Mouse (Mus musculus) liver, postnatal 0 days (tissue): ENCODE results near the gene Ppp2ca. TPM values are rescaled to one million over a fixed set of nuclear protein-coding genes. Genes with fewer than 3 reads are reported as not detected.

Source experiments
- ATAC-seq: fragments of 200-750 bp; cut with Nextera tagmentation; 2 replicates; pipeline ENCODE4 v1.8.0; 2017; ENCODE audit warnings: mild to moderate bottlenecking, moderate library complexity
- DNase-seq: peaks from one replicate; pipeline ENCODE4 v3.0.0-alpha.2; 2016
- H3K27ac ChIP-seq: fragments of 300-500 bp; sonication (generic); 2 replicates; pipeline ENCODE4 v1.5.1; 2014; ENCODE audit warnings: antibody characterized with exemption, moderate library complexity, mild to moderate bottlenecking, low read depth
- H3K27me3 ChIP-seq: fragments of 300-500 bp; sonication (generic); 2 replicates; pipeline ENCODE4 v1.6.1; 2014; ENCODE audit warnings: low read length, control low read depth, mixed read lengths; ENCODE audit not compliant: insufficient read depth
- H3K36me3 ChIP-seq: fragments of 300-500 bp; sonication (generic); replicated peaks from 2 replicates; pipeline ENCODE4 v1.6.1; 2014; ENCODE audit warnings: mild to moderate bottlenecking, control low read depth, low read length, moderate library complexity, mixed read lengths; ENCODE audit not compliant: insufficient read depth
- H3K4me1 ChIP-seq: fragments of 300-500 bp; sonication (generic); 2 replicates; pipeline ENCODE4 v1.6.1; 2014; ENCODE audit warnings: antibody characterized with exemption, mild to moderate bottlenecking, control low read depth; ENCODE audit not compliant: insufficient read depth
- H3K4me2 ChIP-seq: fragments of 300-500 bp; sonication (generic); 2 replicates; pipeline ENCODE4 v1.6.1; 2014; ENCODE audit warnings: low read depth, mild to moderate bottlenecking, low read length, moderate library complexity, mixed read lengths
- H3K4me3 ChIP-seq: fragments of 300-500 bp; sonication (generic); 2 replicates; pipeline ENCODE4 v1.5.1; 2014; ENCODE audit warnings: low read depth, low read length
- H3K9ac ChIP-seq: fragments of 300-500 bp; sonication (generic); replicated peaks from 2 replicates; pipeline ENCODE4 v1.6.1; 2014; ENCODE audit warnings: mild to moderate bottlenecking, moderate library complexity
- H3K9me3 ChIP-seq: fragments of 300-500 bp; sonication (generic); 2 replicates; pipeline ENCODE4 v1.6.1; 2016; ENCODE audit warnings: mild to moderate bottlenecking, control low read depth, low read length, mixed read lengths
- CTCF ChIP-seq: sonication (generic); IDR thresholded peaks from 2 replicates; pipeline ENCODE4 v1.5.1; 2016; ENCODE audit warnings: antibody characterized with exemption, low read depth
- EP300 ChIP-seq: IDR thresholded peaks from 2 replicates; pipeline ENCODE4 v1.6.1; 2016; ENCODE audit warnings: antibody characterized with exemption, low read depth, mild to moderate bottlenecking
- WGBS: fragments of 180-500 bp; shearing (Covaris S2); extraction: QIAGEN DNeasy Blood & Tissue Kit; methylation state at CpG from one replicate; pipeline ENCODE4 v1.1.7; 2014; ENCODE audit not compliant: insufficient replicate concordance; 5-methylcytosine and 5-hydroxymethylcytosine counted together
- polyA plus RNA-seq: library from polyadenylated mRNA; unstranded; fragments of >200 nt; fragmentation: Nextera tagmentation; extraction: Ambion mirVana; gene quantifications from 2 replicates; pipeline ENCODE4 v1.2.1, GENCODE M21; 2015

The Ppp2ca gene
- polyA plus RNA-seq, 1 experiment from 2014 or later = 23.2 TPM

DNA sequence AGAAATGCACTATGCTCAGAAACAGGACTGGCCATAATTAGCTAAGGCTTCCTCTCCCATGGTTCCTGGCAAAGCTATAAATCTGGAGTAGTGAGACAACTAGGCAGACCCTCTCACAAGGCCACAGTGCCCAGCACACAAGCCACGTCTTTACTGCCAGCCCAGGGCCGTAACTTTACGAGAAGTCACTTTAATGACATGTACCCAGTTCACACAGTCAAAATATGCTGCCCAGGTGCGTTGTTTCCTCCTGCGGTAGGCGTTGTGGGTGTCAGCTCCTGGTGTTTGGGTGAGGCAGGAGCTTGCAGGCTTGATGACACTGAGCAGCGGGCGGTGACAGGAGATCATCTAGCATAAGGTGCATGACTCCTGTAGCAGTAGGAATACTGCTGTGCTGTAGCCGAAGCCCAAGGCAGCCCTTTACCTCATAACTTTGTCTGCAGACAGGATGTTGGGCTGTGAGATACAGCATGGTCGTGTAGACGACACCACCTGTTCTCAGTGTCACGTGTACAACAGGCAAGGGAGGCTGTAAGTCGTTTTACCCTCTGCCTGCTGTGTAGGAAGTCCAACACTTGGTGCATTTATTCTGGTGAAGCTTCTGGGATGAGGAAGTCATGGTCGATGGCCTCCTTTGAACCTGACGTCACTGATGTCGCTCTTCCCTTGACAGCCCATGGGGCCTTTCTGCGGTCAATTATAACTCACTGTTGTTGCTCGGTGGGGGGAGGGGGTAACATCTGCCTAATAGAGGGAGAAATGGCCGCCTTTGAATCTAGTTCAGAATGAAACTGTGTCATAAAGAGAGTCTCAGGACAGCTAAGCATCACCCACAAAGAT lies 22.5 kb upstream of the Ppp2ca start:
- WGBS = 44% methylated on average over 19 of the region's 19 CpGs
- H3K27ac ChIP-seq = peak overlapping the region; percentile 31
- H3K4me3 ChIP-seq = no peak overlapping the region
- no peaks in the 10 kb centered on the region for H3K9me3 ChIP-seq
- H3K9ac ChIP-seq = no peak overlapping the region
- peaks cover 36% of the 10 kb centered on the region for H3K4me1 ChIP-seq
- ATAC-seq (peak; percentile 51), DNase-seq (peak; percentile 61)
- TF ChIP-seq CTCF (no peak), EP300 (no peak)
- no peaks in the 10 kb centered on the region for H3K36me3 ChIP-seq
- peak overlapping the region; percentile 9; the same call in 1 of the 2 replicates for H3K4me2 ChIP-seq
- no peaks in the 10 kb centered on the region for H3K27me3 ChIP-seq

DNA sequence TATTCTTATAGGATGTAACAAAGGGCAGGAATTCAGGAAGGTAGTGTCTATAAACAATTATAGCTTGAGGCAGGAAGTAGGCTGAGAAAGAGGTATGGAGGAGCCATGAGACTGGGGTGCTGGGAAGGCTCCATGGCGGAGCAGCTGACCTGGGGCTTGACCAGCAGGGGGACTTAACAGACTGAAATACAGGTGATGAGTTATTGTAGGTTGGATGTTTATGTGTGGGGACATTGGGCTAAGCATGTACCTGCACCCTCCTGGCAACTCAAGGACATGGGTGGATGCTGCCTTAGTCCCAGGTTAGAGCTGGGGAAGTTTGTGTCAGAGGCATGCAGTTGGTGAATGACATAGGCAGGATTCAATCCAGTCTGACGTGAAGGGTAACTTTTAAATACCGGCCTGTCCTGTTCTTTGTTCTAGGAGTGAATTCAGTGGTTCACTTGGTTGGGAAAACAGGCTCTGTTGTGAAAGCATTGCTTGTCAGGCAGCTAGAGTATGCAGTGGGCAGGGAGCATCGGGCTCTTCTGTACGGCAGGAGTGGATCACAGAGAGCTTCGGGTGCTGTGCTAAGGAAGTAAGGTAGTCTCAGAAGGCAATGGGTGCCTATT lies 21.6 kb upstream of the Ppp2ca start:
- Histone ChIP-seq H3K4me3 (no peak overlapping the region), H3K27ac (0 out of 2 replicates have a peak overlapping the region, but pooled peaks have one; percentile 37), H3K36me3 (no peaks in the 10 kb centered on the region), H3K4me2 (no peak overlapping the region), H3K9me3 (no peaks in the 10 kb centered on the region), H3K27me3 (no peaks in the 10 kb centered on the region), H3K4me1 (peaks cover 35% of the 10 kb centered on the region), H3K9ac (no peak overlapping the region)
- DNase-seq (no peak), ATAC-seq (no peak)
- WGBS = 72% methylated on average over 6 of the region's 6 CpGs
- no peak for TF ChIP-seq EP300
- peak; percentile 30 for TF ChIP-seq CTCF

DNA sequence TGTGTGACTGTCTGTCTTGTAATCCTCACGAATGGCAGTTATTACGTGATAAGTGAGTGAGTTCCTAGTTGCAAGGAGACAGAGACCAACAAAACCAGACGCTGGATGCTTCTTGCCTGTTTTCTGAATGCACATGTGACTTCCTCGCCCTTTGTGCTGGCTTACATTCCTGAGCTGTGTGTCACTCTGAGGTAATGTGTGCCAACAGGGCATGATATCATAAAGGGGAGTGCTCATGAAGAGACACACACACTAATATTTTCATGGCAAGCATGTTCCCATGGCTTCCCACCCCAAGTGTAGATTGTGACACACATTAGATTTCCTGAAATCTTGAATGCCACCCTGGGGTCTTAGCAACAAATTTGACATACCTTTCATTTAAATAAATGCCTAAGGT lies 20.5 kb upstream of the Ppp2ca start:
- Histone ChIP-seq H3K36me3 (no peaks in the 10 kb centered on the region), H3K27ac (no peak overlapping the region), H3K9ac (no peak overlapping the region), H3K4me3 (no peak overlapping the region), H3K4me2 (no peak overlapping the region), H3K27me3 (no peaks in the 10 kb centered on the region), H3K9me3 (no peaks in the 10 kb centered on the region), H3K4me1 (peaks cover 31% of the 10 kb centered on the region)
- TF ChIP-seq CTCF = no peak
- DNase-seq (peak; percentile 16), ATAC-seq (0 out of 2 replicates have a peak, but pooled peaks have one; percentile 20)
- 56% methylated on average over 4 of the region's 4 CpGs for WGBS

DNA sequence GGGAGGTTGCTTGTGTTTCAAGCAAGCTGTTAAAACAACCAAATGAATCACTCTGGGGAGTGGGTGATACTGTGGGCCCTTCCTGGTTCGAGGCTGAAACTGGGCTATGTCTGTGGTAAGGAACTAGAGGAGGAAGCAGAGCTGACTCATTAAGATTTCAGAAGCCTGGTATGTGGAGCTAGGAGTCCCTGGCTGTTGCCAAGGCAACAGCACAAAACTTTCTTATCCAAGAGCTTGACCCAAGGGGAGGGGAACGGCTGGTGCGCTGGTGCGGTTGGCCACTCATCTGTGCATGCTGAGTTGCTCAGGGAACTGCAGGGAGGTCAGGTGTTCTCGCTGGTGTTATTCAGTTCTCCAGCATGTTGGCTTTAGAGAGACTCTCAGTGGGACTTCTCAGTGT lies 18.5 kb upstream of the Ppp2ca start:
- Histone ChIP-seq H3K9me3 (no peaks in the 10 kb centered on the region), H3K9ac (no peak overlapping the region), H3K4me1 (peaks cover 16% of the 10 kb centered on the region), H3K4me2 (0 out of 2 replicates have a peak overlapping the region, but pooled peaks have one; percentile 1), H3K27me3 (no peaks in the 10 kb centered on the region), H3K4me3 (no peak overlapping the region), H3K27ac (no peak overlapping the region), H3K36me3 (no peaks in the 10 kb centered on the region)
- DNase-seq (peak; percentile 46), ATAC-seq (peak; percentile 52)
- WGBS = 17% methylated on average over 5 of the region's 5 CpGs
- no peak for TF ChIP-seq EP300
- no peak for TF ChIP-seq CTCF

DNA sequence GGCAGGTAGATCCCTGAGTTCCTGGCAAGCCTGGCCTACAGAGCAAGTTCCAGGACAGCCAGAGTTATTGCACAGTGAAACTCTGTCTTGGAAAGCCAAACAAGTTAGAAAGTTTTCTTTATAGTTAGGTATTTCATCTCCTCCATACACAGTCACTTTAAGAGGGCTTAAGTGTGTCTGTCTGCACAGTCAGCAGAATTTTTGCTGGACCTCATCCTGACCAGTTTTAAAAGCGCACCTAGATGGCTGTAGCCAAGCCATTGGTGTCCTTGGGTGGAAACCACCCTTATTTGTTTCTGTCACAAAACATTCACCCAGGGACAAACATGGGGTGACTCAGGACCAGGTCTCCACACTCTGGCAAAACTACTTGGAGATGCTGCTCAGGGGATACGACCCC lies 17.8 kb upstream of the Ppp2ca start:
- no peak overlapping the region for H3K9ac ChIP-seq
- DNase-seq (no peak), ATAC-seq (no peak)
- no peaks in the 10 kb centered on the region for H3K36me3 ChIP-seq
- H3K4me2 ChIP-seq = no peak overlapping the region
- WGBS = 88% methylated on average over 2 of the region's 2 CpGs
- no peak for TF ChIP-seq CTCF
- no peak for TF ChIP-seq EP300
- H3K27ac ChIP-seq = no peak overlapping the region
- H3K4me1 ChIP-seq = peaks cover 13% of the 10 kb centered on the region
- no peaks in the 10 kb centered on the region for H3K27me3 ChIP-seq
- no peak overlapping the region for H3K4me3 ChIP-seq
- H3K9me3 ChIP-seq = no peaks in the 10 kb centered on the region

DNA sequence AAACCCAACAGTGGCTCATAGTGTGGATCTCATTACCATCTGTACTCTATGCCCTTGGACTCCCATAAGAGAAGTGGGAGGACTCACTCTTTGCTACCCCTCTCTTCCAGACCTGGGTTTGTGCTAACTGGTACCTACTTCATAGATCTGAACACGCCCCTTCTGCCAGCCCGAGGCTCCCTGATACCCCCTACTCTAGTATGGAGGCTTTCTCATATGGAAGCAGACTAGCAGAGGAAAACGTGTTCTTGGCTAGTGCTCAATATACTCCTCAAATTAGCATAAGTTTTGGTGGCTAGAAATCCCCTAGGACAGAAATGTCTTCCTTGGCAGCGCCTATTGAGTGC lies 12.7 kb upstream of the Ppp2ca start:
- no peak for TF ChIP-seq EP300
- TF ChIP-seq CTCF = no peak
- no peak for ATAC-seq

More for the DNA sequence above, 12.7 kb upstream of the Ppp2ca start:
- no peak overlapping the region; the same call in 1 of the 2 replicates for H3K27ac ChIP-seq
- H3K4me1 ChIP-seq = peaks cover 5% of the 10 kb centered on the region
- no peak overlapping the region for H3K9ac ChIP-seq
- no peak overlapping the region for H3K4me3 ChIP-seq
- WGBS = 66% methylated on average over 4 of the region's 4 CpGs
- no peaks in the 10 kb centered on the region for H3K36me3 ChIP-seq
- no peak for DNase-seq
- H3K4me2 ChIP-seq = no peak overlapping the region
- no peaks in the 10 kb centered on the region for H3K9me3 ChIP-seq
- no peaks in the 10 kb centered on the region for H3K27me3 ChIP-seq
